Mouse (Mus musculus) forebrain, embryonic 13.5 days (tissue): ENCODE results near the gene Hmx3. TPM values are rescaled to one million over a fixed set of nuclear protein-coding genes. Genes with fewer than 3 reads are reported as not detected.

ENCODE experiments used
- ATAC-seq: fragments of 200-750 bp; cut with Nextera tagmentation; 2 replicates; pipeline ENCODE4 v1.8.0; 2017
- H3K27ac ChIP-seq: fragments of 300-500 bp; sonication (generic); 2 replicates; pipeline ENCODE4 v1.5.1; 2015; ENCODE audit warnings: inconsistent platforms, mild to moderate bottlenecking, moderate library complexity
- H3K27me3 ChIP-seq: fragments of 300-500 bp; sonication (generic); 2 replicates; pipeline ENCODE4 v1.6.1; 2015; ENCODE audit warnings: mild to moderate bottlenecking, inconsistent platforms
- H3K36me3 ChIP-seq: fragments of 300-500 bp; sonication (generic); 2 replicates; pipeline ENCODE4 v1.6.1; 2015; ENCODE audit warnings: mild to moderate bottlenecking, inconsistent platforms; ENCODE audit not compliant: poor library complexity, severe bottlenecking
- H3K4me1 ChIP-seq: fragments of 300-500 bp; sonication (generic); 2 replicates; pipeline ENCODE4 v1.6.1; 2015; ENCODE audit warnings: inconsistent platforms
- H3K4me2 ChIP-seq: fragments of 300-500 bp; sonication (generic); 2 replicates; pipeline ENCODE4 v1.6.1; 2015; ENCODE audit warnings: inconsistent platforms, mild to moderate bottlenecking, moderate library complexity
- H3K4me3 ChIP-seq: fragments of 300-500 bp; sonication (generic); 2 replicates; pipeline ENCODE4 v1.5.1; 2015; ENCODE audit warnings: mild to moderate bottlenecking, inconsistent platforms
- H3K9ac ChIP-seq: fragments of 300-500 bp; sonication (generic); 2 replicates; pipeline ENCODE4 v1.6.1; 2015; ENCODE audit warnings: mild to moderate bottlenecking, inconsistent platforms
- H3K9me3 ChIP-seq: fragments of 300-500 bp; sonication (generic); replicated peaks from 2 replicates; pipeline ENCODE4 v1.6.1; 2016; ENCODE audit warnings: inconsistent platforms
- WGBS: fragments of 180-500 bp; shearing (Covaris S2); methylation state at CpG from one replicate; pipeline ENCODE4 v1.1.7; 2015; 5-methylcytosine and 5-hydroxymethylcytosine counted together
- polyA plus RNA-seq: library from polyadenylated mRNA; unstranded; fragments of >200 nt; fragmentation: Nextera tagmentation; extraction: Ambion mirVana; gene quantifications from 2 replicates; pipeline ENCODE4 v1.2.1, GENCODE M21; 2015

The Hmx3 gene
- polyA plus RNA-seq, 1 experiment from 2014 or later = 0.56 TPM

GRCm38 (mm10) chr7:131559986-131560696 lies 17.5 kb downstream of the Hmx3 start, which contains the start of gene Bub3:
Gene Bub3, plus strand, starts transcription at chr7:131560222.
- Histone ChIP-seq H3K9ac (peak within 1 kb of the TSS; percentile 87), H3K36me3 (peaks cover 32% of the 10 kb centered on the region), H3K27ac (peak within 1 kb of the TSS; percentile 83), H3K9me3 (no peaks in the 10 kb centered on the region), H3K4me3 (peak within 1 kb of the TSS; percentile 79), H3K27me3 (peaks cover 45% of the 10 kb centered on the region), H3K4me2 (peak within 1 kb of the TSS; percentile 65), H3K4me1 (peaks cover 43% of the 10 kb centered on the region)
- ATAC-seq = peak; percentile 97
- under 1% methylated on average over 49 of the region's 51 CpGs for WGBS

- Histone ChIP-seq H3K9ac (peak overlapping the region; percentile 87), H3K36me3 (peaks cover 35% of the 10 kb centered on the region), H3K9me3 (no peaks in the 10 kb centered on the region), H3K27ac (peak overlapping the region; percentile 83), H3K4me2 (peak overlapping the region; percentile 65), H3K4me3 (peak overlapping the region; percentile 79), H3K27me3 (peaks cover 40% of the 10 kb centered on the region), H3K4me1 (peaks cover 38% of the 10 kb centered on the region)
- WGBS = under 1% methylated on average over 14 of the region's 14 CpGs
- ATAC-seq = peak; percentile 48
Measured at GRCm38 (mm10) chr7:131560697-131561042, 18.0 kb downstream of the Hmx3 start.

- Histone ChIP-seq H3K27me3 (peaks cover 10% of the 10 kb centered on the region), H3K4me3 (no peak overlapping the region), H3K9me3 (no peaks in the 10 kb centered on the region), H3K4me2 (no peak overlapping the region), H3K36me3 (peaks cover 41% of the 10 kb centered on the region), H3K27ac (no peak overlapping the region), H3K4me1 (no peaks in the 10 kb centered on the region), H3K9ac (no peak overlapping the region)
- no peak for ATAC-seq
- WGBS = 84% methylated on average over 6 of the region's 6 CpGs
Measured at GRCm38 (mm10) chr7:131575246-131575645, 32.6 kb downstream of the Hmx3 start.

GRCm38 (mm10) chr7:131582178-131582577 lies 39.5 kb downstream of the Hmx3 start:
- H3K27me3 ChIP-seq = peaks cover 47% of the 10 kb centered on the region
- H3K4me1 ChIP-seq = no peaks in the 10 kb centered on the region
- ATAC-seq = no peak
- no peak overlapping the region for H3K9ac ChIP-seq
- H3K36me3 ChIP-seq = no peaks in the 10 kb centered on the region
- no peak overlapping the region for H3K27ac ChIP-seq
- H3K4me2 ChIP-seq = no peak overlapping the region
- WGBS = 79% methylated on average over 9 of the region's 9 CpGs
- H3K4me3 ChIP-seq = no peak overlapping the region
- H3K9me3 ChIP-seq = no peaks in the 10 kb centered on the region

DNA sequence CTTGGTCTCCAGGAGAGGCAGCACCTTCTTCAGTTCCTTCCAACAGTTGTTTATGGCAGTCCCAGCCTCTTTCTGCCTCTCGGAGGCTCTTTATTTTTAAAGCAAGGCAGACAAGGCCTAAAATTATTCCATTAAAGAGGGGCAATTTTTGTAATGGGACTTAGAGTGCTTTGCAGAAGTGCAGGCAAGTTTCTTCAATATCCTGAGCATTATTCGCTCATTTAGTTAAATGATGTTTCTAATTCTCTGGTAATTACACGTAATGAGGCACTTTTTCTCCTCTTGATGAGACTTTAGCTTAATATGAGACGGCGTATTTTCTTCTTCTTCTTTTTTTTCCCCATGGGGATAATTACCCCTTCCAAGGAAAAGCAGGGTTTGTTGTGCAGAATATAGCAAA lies 42.9 kb downstream of the Hmx3 start:
- Histone ChIP-seq H3K9me3 (no peaks in the 10 kb centered on the region), H3K27ac (no peak overlapping the region), H3K4me2 (no peak overlapping the region), H3K4me3 (no peak overlapping the region), H3K9ac (no peak overlapping the region), H3K4me1 (no peaks in the 10 kb centered on the region), H3K36me3 (no peaks in the 10 kb centered on the region), H3K27me3 (peaks cover 58% of the 10 kb centered on the region)
- ATAC-seq = no peak
- 53% methylated on average over 5 of the region's 5 CpGs for WGBS

Other genes with a start within 250 kb of the Hmx3 start
- gene Cuzd1, start 220.6 kb upstream of the Hmx3 start, polyA plus RNA-seq = not detected in 2 replicates
- gene Fam24b, start 213.4 kb upstream of the Hmx3 start, polyA plus RNA-seq = not detected in 2 replicates
- not detected in 2 replicates for gene Fam24a, start 209.0 kb upstream of the Hmx3 start, polyA plus RNA-seq
- 17.9 and 18.7 TPM in 2 replicates for gene 2310057M21Rik, start 180.1 kb upstream of the Hmx3 start, polyA plus RNA-seq
- gene Pstk, start 171.7 kb upstream of the Hmx3 start, polyA plus RNA-seq = 39.6 and 43.1 TPM in 2 replicates
- 17.0 and 17.1 TPM in 2 replicates for gene Ikzf5, start 132.3 kb upstream of the Hmx3 start, polyA plus RNA-seq
- gene Acadsb, start 132.3 kb upstream of the Hmx3 start, polyA plus RNA-seq = 86.1 and 89.4 TPM in 2 replicates
- 0.44 and 0.99 TPM in 2 replicates for gene Hmx2, start 5.9 kb downstream of the Hmx3 start, polyA plus RNA-seq
- 240 and 247 TPM in 2 replicates for gene Bub3, start 17.4 kb downstream of the Hmx3 start, polyA plus RNA-seq